Mouse (Mus musculus): ENCODE data around the gene Cnn1. TPM values are rescaled to one million over a fixed set of nuclear protein-coding genes. Genes with fewer than 3 reads are reported as not detected.

The Cnn1 gene
- polyA plus RNA-seq, 1 experiment from 2014 or later: 49.9 TPM

DNA sequence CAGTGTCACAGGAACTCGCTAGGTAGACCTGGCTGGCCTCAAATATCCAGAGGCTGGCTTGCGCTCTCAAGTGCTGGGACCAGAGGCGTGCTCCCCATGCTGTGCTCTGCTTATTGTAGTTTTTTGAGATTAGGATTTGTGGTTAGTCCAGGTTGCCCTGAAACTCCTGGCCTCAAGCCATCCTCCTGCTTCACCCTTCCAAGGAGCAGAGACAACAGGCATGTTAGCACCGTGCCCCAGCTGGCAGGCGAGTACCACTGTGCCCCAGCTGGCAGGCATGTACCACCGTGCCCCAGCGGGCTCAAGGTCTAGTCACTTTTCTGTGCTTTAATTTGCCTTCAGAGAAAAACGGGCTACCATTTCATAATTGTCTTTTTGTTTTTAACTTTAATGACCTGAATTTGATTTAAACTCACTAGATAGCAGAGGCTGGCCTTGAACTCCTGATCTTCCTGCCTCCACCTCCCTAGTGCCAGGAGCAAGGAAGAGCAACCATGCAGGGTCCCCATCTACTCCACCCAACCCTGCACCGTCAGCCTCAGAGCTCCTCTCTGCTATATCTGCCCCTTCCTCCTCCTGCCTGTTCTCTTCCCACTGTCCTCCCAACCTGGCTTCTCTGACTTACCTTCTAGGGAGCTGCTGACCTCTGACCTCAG is 36.1 kb downstream of the Cnn1 start:
- Histone ChIP-seq H3K27ac (ENCODE audit: low read length) (no peak overlapping the region), H3K4me3 (ENCODE audit: low read length) (no peak overlapping the region), H3K4me2 (replicated peaks; ENCODE audit: low read depth, low read length) (no peak overlapping the region), H3K4me1 (ENCODE audit: insufficient read depth, low read length) (peaks cover 13% of the 10 kb centered on the region; the same call in 1 of the 2 replicates), H3K36me3 (ENCODE audit: insufficient read depth, low read length) (no peaks in the 10 kb centered on the region), H3K27me3 (ENCODE audit: insufficient read depth, low read length) (no peaks in the 10 kb centered on the region), H3K9me3 (ENCODE audit: low read length) (no peaks in the 10 kb centered on the region), H3K9ac (replicated peaks; ENCODE audit: low read length) (no peak overlapping the region)
- no peak for ATAC-seq (ENCODE audit: low FRiP score, low TSS enrichment)
- WGBS: 84% methylated on average over 9 of the region's 9 CpGs

- 62% methylated on average over 7 of the region's 7 CpGs for WGBS
- no peak within 1 kb of the TSS for H3K9ac ChIP-seq (replicated peaks; ENCODE audit: low read length)
- H3K27ac ChIP-seq (ENCODE audit: low read length): no peak within 1 kb of the TSS
- no peaks in the 10 kb centered on the region for H3K9me3 ChIP-seq (ENCODE audit: low read length)
- ATAC-seq (ENCODE audit: low FRiP score, low TSS enrichment): no peak
- no peaks in the 10 kb centered on the region for H3K27me3 ChIP-seq (ENCODE audit: insufficient read depth, low read length)
- no peak within 1 kb of the TSS for H3K4me2 ChIP-seq (replicated peaks; ENCODE audit: low read depth, low read length)
- no peaks in the 10 kb centered on the region for H3K36me3 ChIP-seq (ENCODE audit: insufficient read depth, low read length)
- H3K4me1 ChIP-seq (ENCODE audit: insufficient read depth, low read length): peaks cover 13% of the 10 kb centered on the region; the same call in 1 of the 2 replicates
- H3K4me3 ChIP-seq (ENCODE audit: low read length): no peak within 1 kb of the TSS
These were observed 36.8 kb downstream of the Cnn1 start, which contains the start of gene Acp5 for GRCm38 (mm10) chr9:22135644-22136390. Acp5 (minus strand) TSS chr9:22135711.

DNA sequence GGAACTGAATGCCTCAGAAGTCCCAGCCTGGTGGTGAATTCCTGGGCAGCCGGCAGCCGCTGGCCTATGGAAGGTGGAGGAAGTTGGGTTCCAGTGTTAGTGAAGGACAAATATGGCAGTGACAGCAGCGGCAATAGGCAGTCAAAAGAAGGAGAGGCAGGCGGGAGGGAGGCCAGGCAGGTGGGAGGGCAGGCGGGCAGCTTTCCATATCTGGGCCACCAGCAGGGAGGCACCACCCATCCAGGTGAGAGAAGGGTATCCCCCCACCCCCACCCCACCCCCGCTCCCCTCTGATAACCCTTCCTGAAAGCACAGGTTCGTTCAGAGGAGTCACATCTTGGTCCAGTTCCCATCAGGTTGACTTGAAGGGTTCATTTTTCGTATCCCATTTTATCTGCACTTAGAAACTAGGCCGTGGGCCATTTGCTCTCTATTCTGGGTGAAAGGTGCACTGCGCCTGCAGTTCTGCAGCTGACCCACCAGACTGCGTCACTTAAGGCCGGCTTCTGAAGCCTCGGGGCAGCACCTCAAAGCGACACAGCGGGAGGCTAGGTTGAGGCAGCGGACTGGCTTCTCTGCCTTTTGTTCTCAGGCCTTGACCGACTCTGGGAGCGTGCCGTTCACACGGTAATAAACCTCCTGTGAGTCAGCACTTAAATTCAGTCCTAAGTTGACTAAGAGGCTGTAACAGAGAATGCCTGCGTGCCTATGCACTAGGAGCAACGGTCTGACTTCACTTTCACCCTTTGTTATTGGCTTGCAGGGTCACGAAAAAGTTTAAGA is 37.9 kb downstream of the Cnn1 start:
- Histone ChIP-seq H3K9ac (replicated peaks; ENCODE audit: low read length) (peak overlapping the region; percentile 46; the same call in 1 of the 2 replicates), H3K27ac (ENCODE audit: low read length) (no peak overlapping the region), H3K27me3 (ENCODE audit: insufficient read depth, low read length) (no peaks in the 10 kb centered on the region), H3K9me3 (ENCODE audit: low read length) (no peaks in the 10 kb centered on the region), H3K36me3 (ENCODE audit: insufficient read depth, low read length) (no peaks in the 10 kb centered on the region), H3K4me1 (ENCODE audit: insufficient read depth, low read length) (peaks cover 2% of the 10 kb centered on the region; the same call in 1 of the 2 replicates), H3K4me3 (ENCODE audit: low read length) (no peak overlapping the region), H3K4me2 (replicated peaks; ENCODE audit: low read depth, low read length) (no peak overlapping the region)
- 16% methylated on average over 23 of the region's 23 CpGs for WGBS
- peak; percentile 35; the same call in 1 of the 2 replicates for ATAC-seq (ENCODE audit: low FRiP score, low TSS enrichment)

- ATAC-seq (ENCODE audit: low FRiP score, low TSS enrichment): no peak
- no peaks in the 10 kb centered on the region for H3K36me3 ChIP-seq (ENCODE audit: insufficient read depth, low read length)
- 36% methylated on average over 2 of the region's 2 CpGs for WGBS
These were observed 39.5 kb downstream of the Cnn1 start for GRCm38 (mm10) chr9:22138480-22138879.

GRCm38 (mm10) chr9:22139746-22140145 is 40.7 kb downstream of the Cnn1 start:
- WGBS: 85% methylated on average over 5 of the region's 5 CpGs
- Histone ChIP-seq H3K4me1 (ENCODE audit: insufficient read depth, low read length) (no peaks in the 10 kb centered on the region), H3K36me3 (ENCODE audit: insufficient read depth, low read length) (no peaks in the 10 kb centered on the region), H3K27ac (ENCODE audit: low read length) (no peak overlapping the region), H3K27me3 (ENCODE audit: insufficient read depth, low read length) (no peaks in the 10 kb centered on the region), H3K9ac (replicated peaks; ENCODE audit: low read length) (no peak overlapping the region), H3K4me2 (replicated peaks; ENCODE audit: low read depth, low read length) (no peak overlapping the region), H3K4me3 (ENCODE audit: low read length) (no peak overlapping the region), H3K9me3 (ENCODE audit: low read length) (no peaks in the 10 kb centered on the region)
- ATAC-seq (ENCODE audit: low FRiP score, low TSS enrichment): no peak

More at GRCm38 (mm10) chr9:22138480-22138879, 39.5 kb downstream of the Cnn1 start:
- H3K4me1 ChIP-seq (ENCODE audit: insufficient read depth, low read length): no peaks in the 10 kb centered on the region
- H3K9me3 ChIP-seq (ENCODE audit: low read length): no peaks in the 10 kb centered on the region
- no peak overlapping the region for H3K4me2 ChIP-seq (replicated peaks; ENCODE audit: low read depth, low read length)
- no peak overlapping the region for H3K27ac ChIP-seq (ENCODE audit: low read length)
- no peaks in the 10 kb centered on the region for H3K27me3 ChIP-seq (ENCODE audit: insufficient read depth, low read length)
- no peak overlapping the region for H3K9ac ChIP-seq (replicated peaks; ENCODE audit: low read length)
- H3K4me3 ChIP-seq (ENCODE audit: low read length): no peak overlapping the region

DNA sequence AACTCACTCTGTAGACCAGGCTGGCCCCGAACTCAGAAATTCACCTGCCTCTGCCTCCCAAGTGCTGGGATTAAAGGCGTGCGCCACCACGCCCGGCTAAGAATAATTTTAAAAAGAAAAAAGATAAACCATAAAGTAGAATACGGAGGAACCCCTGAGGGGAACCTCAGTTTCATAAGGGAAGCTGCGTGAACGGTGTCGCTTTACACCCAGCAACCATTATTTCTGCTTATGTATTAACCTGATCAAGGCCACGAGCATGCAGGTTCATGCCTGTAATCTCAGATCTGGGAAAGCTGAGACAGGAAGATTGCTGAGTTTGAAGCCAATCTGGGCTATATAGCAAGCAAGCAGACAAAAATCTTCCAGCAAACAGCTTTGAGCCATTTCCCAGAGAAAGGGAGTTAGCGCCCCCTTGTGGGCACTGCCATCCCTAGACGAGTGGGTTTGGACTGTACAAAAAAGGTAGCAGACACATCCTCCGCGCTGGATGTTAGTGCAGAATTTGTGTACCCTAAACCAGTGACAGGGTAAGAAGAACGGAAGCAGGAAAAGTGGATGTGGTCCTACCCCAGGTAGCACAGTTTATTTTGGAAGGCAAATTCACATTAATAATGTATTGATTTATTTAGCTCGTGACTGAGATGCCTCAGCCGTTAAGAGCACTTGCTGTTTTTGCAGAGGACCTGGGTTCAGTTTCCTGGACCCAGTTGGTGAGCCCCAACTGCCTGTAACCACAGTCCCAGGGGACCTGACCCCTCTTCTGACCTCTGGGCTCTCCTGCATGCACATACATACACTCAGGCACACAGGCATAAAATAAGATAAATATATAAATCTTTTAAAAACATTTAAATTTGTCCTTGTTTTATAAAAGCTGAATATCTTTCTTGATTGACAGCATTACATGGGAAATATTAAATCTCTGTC is 44.4 kb downstream of the Cnn1 start:
- no peaks in the 10 kb centered on the region for H3K27me3 ChIP-seq (ENCODE audit: insufficient read depth, low read length)
- H3K27ac ChIP-seq (ENCODE audit: low read length): no peak overlapping the region
- H3K4me1 ChIP-seq (ENCODE audit: insufficient read depth, low read length): no peaks in the 10 kb centered on the region
- H3K9me3 ChIP-seq (ENCODE audit: low read length): peaks cover 9% of the 10 kb centered on the region
- WGBS: 56% methylated on average over 17 of the region's 17 CpGs
- H3K4me3 ChIP-seq (ENCODE audit: low read length): no peak overlapping the region
- ATAC-seq (ENCODE audit: low FRiP score, low TSS enrichment): peak; percentile 75
- no peak overlapping the region for H3K4me2 ChIP-seq (replicated peaks; ENCODE audit: low read depth, low read length)
- H3K9ac ChIP-seq (replicated peaks; ENCODE audit: low read length): no peak overlapping the region
- H3K36me3 ChIP-seq (ENCODE audit: insufficient read depth, low read length): no peaks in the 10 kb centered on the region

GRCm38 (mm10) chr9:22144304-22144965 is 45.4 kb downstream of the Cnn1 start:
- no peak overlapping the region for H3K27ac ChIP-seq (ENCODE audit: low read length)
- no peak overlapping the region for H3K4me3 ChIP-seq (ENCODE audit: low read length)
- peaks cover 9% of the 10 kb centered on the region for H3K9me3 ChIP-seq (ENCODE audit: low read length)
- H3K36me3 ChIP-seq (ENCODE audit: insufficient read depth, low read length): no peaks in the 10 kb centered on the region
- H3K27me3 ChIP-seq (ENCODE audit: insufficient read depth, low read length): no peaks in the 10 kb centered on the region
- no peak overlapping the region for H3K4me2 ChIP-seq (replicated peaks; ENCODE audit: low read depth, low read length)
- H3K4me1 ChIP-seq (ENCODE audit: insufficient read depth, low read length): no peaks in the 10 kb centered on the region
- no peak for ATAC-seq (ENCODE audit: low FRiP score, low TSS enrichment)
- no peak overlapping the region for H3K9ac ChIP-seq (replicated peaks; ENCODE audit: low read length)
- 82% methylated on average over 7 of the region's 8 CpGs for WGBS

DNA sequence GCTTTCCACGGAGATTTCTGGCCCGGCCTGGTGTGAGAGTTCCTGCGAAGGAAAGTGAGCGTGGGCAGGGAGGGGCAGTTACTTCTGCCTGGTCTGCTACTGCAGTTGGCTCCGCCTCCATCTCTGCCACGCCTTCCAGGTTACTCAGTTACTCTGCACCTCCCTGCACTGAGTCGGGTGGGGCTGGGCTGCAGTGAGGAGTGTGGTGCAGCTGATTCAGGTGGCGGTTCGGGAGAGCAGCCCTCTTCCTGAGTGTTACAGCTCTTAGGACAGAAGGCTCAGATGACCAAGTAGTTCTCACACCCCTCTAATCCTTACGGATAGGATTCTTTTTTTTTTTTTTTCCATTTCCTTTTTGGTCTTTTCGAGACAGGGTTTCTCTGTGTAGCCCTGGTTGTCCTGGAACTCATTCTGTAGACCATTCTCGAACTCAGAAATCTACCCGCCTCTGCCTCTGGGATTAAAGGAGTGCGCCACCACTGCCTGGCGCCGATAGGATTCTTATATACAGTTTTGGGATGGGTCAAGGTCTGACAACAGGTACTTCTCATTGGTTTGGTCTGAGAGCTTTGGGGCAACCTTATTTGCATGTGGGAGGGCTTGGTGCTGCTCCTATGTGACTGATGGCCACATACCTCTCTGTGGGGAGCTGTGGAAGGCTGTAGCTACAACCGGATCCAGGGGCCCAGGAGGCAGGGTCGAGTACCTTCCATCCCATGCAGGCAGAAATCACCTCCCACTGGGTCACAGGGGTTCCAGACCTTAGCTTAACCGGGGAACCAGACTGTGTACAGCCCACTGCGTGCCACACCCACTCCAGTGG is 50.6 kb downstream of the Cnn1 start:
- Histone ChIP-seq H3K4me3 (ENCODE audit: low read length) (no peak overlapping the region), H3K9ac (replicated peaks; ENCODE audit: low read length) (no peak overlapping the region), H3K4me1 (ENCODE audit: insufficient read depth, low read length) (no peaks in the 10 kb centered on the region), H3K36me3 (ENCODE audit: insufficient read depth, low read length) (no peaks in the 10 kb centered on the region), H3K27ac (ENCODE audit: low read length) (no peak overlapping the region), H3K4me2 (replicated peaks; ENCODE audit: low read depth, low read length) (no peak overlapping the region), H3K9me3 (ENCODE audit: low read length) (peaks cover 9% of the 10 kb centered on the region), H3K27me3 (ENCODE audit: insufficient read depth, low read length) (no peaks in the 10 kb centered on the region)
- WGBS: 84% methylated on average over 20 of the region's 20 CpGs
- ATAC-seq (ENCODE audit: low FRiP score, low TSS enrichment): 0 out of 2 replicates have a peak, but pooled peaks have one; percentile 42
